Mouse (Mus musculus): ENCODE results near the gene Ccdc6. TPM values are rescaled to one million over a fixed set of nuclear protein-coding genes. Genes with fewer than 3 reads are reported as not detected.
A peak's percentile ranks its signal among the peaks of the same experiment; 100 is the strongest.

The Ccdc6 gene
- polyA plus RNA-seq, 1 experiment from 2014 or later = 13.5 TPM

DNA sequence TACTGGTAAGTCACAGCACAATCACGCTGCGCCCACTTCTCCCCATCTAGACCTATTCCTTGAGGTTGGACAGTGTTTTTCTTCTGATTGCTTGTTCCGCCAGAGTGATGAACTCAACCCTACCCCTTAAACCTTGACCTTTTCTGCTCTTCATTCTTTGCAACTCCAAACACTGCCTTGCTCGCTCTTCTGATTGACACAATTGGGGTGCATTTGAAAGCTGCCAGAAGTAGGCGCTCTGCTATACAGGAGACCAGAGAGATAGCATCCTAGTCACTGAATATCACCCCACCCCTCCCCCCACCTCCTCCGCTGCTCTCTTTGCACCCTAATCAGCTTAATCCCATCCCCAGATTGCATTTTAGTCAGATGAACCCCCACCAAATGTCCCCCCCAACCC is 27.6 kb upstream of the Ccdc6 start:
- no peak overlapping the region for H3K4me3 ChIP-seq (replicated peaks)
- no peak overlapping the region for H3K27ac ChIP-seq (replicated peaks)
- H3K4me1 ChIP-seq = 0 out of 2 replicates have a peak, but pooled peaks cover 6% of the 10 kb centered on the region
- H3K4me2 ChIP-seq (replicated peaks) = no peak overlapping the region
- ATAC-seq (ENCODE audit: insufficient number of reproducible peaks, low FRiP score, low TSS enrichment, low read depth) = no peak
- WGBS = 54% methylated on average over 6 of the region's 6 CpGs
- no peaks in the 10 kb centered on the region for H3K9me3 ChIP-seq (replicated peaks)
- no peaks in the 10 kb centered on the region for H3K27me3 ChIP-seq
- no peak overlapping the region for H3K9ac ChIP-seq
- H3K36me3 ChIP-seq = no peaks in the 10 kb centered on the region

DNA sequence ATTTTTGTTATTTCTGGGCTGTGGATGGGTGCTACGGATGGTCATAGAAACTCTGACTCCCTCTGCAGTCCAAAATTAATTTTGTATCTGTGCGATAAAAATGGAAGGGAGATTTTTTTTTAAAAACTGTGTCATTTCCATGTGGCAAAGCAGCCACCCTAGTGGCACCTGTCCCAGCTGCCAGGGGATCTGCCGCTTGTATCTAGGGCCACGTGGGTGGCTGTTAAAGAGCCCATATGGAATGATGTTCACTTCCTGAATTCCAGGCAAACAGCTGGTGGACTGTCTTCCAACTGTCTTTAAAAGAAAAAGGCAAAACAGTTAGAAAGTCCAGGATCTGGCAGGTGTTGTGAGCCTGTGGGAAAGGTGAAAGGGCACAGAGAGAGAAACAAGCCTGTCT is 25.6 kb upstream of the Ccdc6 start:
- no peak overlapping the region for H3K27ac ChIP-seq (replicated peaks)
- 0 out of 2 replicates have a peak, but pooled peaks cover 6% of the 10 kb centered on the region for H3K4me1 ChIP-seq
- no peaks in the 10 kb centered on the region for H3K36me3 ChIP-seq
- no peak overlapping the region for H3K4me2 ChIP-seq (replicated peaks)
- no peaks in the 10 kb centered on the region for H3K27me3 ChIP-seq
- H3K4me3 ChIP-seq (replicated peaks) = no peak overlapping the region
- ATAC-seq (ENCODE audit: insufficient number of reproducible peaks, low FRiP score, low TSS enrichment, low read depth) = no peak
- no peak overlapping the region for H3K9ac ChIP-seq
- H3K9me3 ChIP-seq (replicated peaks) = no peaks in the 10 kb centered on the region
- WGBS = 73% methylated on average over 4 of the region's 4 CpGs

DNA sequence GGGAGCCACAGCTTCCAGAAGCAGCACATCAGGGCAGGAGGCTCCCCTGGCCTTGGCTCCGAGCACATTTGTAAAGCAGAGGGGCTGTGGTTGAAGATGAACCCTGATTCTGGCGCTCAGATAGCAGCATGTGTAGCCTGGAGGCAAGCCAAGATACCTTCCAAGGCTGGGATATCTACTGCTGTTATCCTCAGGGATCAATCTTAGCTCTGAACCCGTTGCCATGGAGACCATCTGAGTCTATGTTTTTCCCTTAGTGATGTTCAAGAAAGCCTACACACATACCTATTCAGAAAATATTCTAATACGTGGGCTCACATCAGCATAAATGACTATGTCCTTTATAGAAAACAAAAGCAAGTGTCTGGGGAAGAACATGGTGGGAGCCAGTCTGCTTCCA is 19.5 kb upstream of the Ccdc6 start:
- Histone ChIP-seq H3K4me1 (0 out of 2 replicates have a peak, but pooled peaks cover 6% of the 10 kb centered on the region), H3K9me3 (replicated peaks) (no peaks in the 10 kb centered on the region), H3K9ac (no peak overlapping the region), H3K27ac (replicated peaks) (no peak overlapping the region), H3K27me3 (no peaks in the 10 kb centered on the region), H3K4me3 (replicated peaks) (no peak overlapping the region), H3K36me3 (no peaks in the 10 kb centered on the region), H3K4me2 (replicated peaks) (no peak overlapping the region)
- ATAC-seq (ENCODE audit: insufficient number of reproducible peaks, low FRiP score, low TSS enrichment, low read depth) = no peak
- WGBS = 60% methylated on average over 4 of the region's 4 CpGs

DNA sequence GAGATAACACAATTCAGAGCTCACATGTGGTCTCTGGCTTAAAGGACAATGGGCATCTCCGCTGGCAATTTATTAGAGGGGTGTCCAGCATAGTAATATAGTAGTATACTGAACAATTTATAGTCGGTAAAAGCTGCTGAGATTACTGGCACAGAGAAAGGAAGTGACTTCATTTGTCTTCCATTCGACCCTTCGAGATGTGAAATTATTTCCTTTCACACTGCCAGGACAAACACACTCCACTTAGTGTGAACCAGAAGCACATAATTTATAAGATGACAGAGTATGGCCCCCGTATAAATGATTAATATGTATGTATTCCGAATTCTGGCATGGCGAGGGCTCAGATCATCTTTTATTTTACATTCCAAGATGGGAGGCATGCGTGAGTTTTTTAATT is 16.0 kb upstream of the Ccdc6 start:
- Histone ChIP-seq H3K36me3 (no peaks in the 10 kb centered on the region), H3K4me1 (0 out of 2 replicates have a peak, but pooled peaks cover 6% of the 10 kb centered on the region), H3K27me3 (no peaks in the 10 kb centered on the region), H3K9ac (no peak overlapping the region), H3K9me3 (replicated peaks) (no peaks in the 10 kb centered on the region), H3K4me2 (replicated peaks) (no peak overlapping the region), H3K27ac (replicated peaks) (no peak overlapping the region), H3K4me3 (replicated peaks) (no peak overlapping the region)
- ATAC-seq (ENCODE audit: insufficient number of reproducible peaks, low FRiP score, low TSS enrichment, low read depth) = no peak
- 52% methylated on average over 8 of the region's 8 CpGs for WGBS

DNA sequence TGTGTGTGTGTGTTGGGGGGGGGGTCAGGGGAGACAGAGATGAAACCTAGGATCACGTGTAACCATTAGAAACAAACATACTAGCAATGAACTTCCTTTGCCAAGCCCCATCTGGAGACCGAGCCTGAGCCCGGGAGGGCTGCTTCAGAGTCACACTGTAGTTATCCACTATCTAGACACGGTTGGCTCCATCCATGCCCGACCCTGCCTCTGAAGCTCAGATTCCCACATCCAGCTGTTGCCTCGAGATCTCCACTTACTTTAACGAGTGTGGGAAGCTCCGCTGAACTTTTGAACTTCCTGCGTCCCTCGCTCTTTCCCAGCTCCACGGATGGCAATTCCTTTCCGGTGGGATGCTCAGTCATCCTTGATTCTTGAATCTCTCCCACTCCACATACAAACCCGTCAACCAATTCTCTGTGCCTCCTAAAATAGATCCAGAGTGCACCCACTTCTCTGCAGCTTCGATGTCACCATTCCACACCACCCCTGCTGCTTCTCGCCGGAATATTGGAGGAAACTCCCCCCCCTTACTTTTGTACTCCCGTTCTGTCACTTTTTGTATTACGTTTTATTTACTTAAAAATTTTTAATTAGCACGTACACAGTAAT is 15.3 kb upstream of the Ccdc6 start:
- Histone ChIP-seq H3K4me3 (replicated peaks) (no peak overlapping the region), H3K4me1 (0 out of 2 replicates have a peak, but pooled peaks cover 6% of the 10 kb centered on the region), H3K27me3 (no peaks in the 10 kb centered on the region), H3K36me3 (no peaks in the 10 kb centered on the region), H3K9me3 (replicated peaks) (no peaks in the 10 kb centered on the region), H3K4me2 (replicated peaks) (no peak overlapping the region), H3K27ac (replicated peaks) (no peak overlapping the region), H3K9ac (no peak overlapping the region)
- 49% methylated on average over 19 of the region's 19 CpGs for WGBS
- 0 out of 2 replicates have a peak, but pooled peaks have one; percentile 15 for ATAC-seq (ENCODE audit: insufficient number of reproducible peaks, low FRiP score, low TSS enrichment, low read depth)

DNA sequence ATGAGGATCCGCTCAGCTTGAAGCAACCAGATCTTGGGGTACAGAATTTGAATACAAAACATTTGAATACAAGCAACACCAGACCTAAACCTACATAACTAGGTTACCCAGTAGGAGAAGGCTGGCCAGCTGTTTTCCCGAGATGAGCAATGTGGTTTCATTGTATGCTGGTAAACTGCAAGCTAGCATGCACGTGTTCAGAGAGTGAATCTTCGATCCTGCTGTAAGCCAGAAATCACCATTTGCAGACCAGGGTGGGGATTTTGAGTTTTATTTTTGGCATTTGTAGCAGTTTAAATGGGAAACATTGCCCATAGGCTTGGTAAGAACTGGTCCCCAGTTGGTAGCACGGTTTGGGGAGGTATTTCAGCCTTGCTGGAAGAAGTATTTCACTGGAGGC is 13.7 kb upstream of the Ccdc6 start:
- H3K9ac ChIP-seq = no peak overlapping the region
- no peaks in the 10 kb centered on the region for H3K36me3 ChIP-seq
- 75% methylated on average over 5 of the region's 5 CpGs for WGBS
- no peak overlapping the region for H3K4me3 ChIP-seq (replicated peaks)
- no peak overlapping the region for H3K27ac ChIP-seq (replicated peaks)
- no peaks in the 10 kb centered on the region for H3K27me3 ChIP-seq
- H3K4me1 ChIP-seq = 0 out of 2 replicates have a peak, but pooled peaks cover 6% of the 10 kb centered on the region
- ATAC-seq (ENCODE audit: insufficient number of reproducible peaks, low FRiP score, low TSS enrichment, low read depth) = no peak
- no peaks in the 10 kb centered on the region for H3K9me3 ChIP-seq (replicated peaks)
- H3K4me2 ChIP-seq (replicated peaks) = no peak overlapping the region

DNA sequence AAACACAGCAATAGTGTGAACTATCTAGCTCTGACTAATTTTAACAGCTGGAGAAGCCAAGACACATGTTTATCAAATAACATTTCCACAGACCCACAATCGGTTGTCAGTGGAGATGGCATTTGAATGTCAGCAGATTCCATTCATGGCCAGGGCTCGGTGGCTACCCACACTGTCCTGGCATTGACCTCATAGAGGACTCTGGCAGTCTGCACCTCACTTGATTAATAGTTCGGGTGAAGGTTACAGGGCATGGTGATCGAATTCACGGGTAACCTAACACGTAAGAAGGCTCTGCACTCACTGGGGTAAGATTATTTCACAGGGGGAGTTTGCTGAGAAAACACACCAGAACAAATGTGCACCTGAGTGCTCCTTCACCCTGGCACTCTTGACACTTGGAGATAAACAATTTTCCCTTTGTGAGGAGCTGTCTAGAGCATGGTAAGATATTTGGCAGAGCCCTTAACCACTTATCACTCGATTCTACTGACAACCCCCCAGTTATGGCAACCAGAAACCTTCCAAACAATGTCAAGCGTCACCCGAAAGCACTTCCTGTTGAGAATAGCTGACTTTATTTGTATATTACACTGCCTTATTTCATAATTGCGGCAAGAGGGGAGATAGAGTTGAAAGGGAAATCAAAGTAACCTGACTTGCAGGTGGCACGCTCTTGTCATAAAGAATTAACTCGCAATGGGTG is 11.5 kb upstream of the Ccdc6 start:
- no peak overlapping the region for H3K4me3 ChIP-seq (replicated peaks)
- no peaks in the 10 kb centered on the region for H3K27me3 ChIP-seq
- H3K4me2 ChIP-seq (replicated peaks) = no peak overlapping the region
- ATAC-seq (ENCODE audit: insufficient number of reproducible peaks, low FRiP score, low TSS enrichment, low read depth) = no peak
- no peak overlapping the region for H3K27ac ChIP-seq (replicated peaks)
- H3K36me3 ChIP-seq = no peaks in the 10 kb centered on the region
- H3K9me3 ChIP-seq (replicated peaks) = no peaks in the 10 kb centered on the region
- 0 out of 2 replicates have a peak, but pooled peaks cover 6% of the 10 kb centered on the region for H3K4me1 ChIP-seq
- 73% methylated on average over 12 of the region's 12 CpGs for whole genome bisulfite sequencing
- no peak overlapping the region for H3K9ac ChIP-seq

DNA sequence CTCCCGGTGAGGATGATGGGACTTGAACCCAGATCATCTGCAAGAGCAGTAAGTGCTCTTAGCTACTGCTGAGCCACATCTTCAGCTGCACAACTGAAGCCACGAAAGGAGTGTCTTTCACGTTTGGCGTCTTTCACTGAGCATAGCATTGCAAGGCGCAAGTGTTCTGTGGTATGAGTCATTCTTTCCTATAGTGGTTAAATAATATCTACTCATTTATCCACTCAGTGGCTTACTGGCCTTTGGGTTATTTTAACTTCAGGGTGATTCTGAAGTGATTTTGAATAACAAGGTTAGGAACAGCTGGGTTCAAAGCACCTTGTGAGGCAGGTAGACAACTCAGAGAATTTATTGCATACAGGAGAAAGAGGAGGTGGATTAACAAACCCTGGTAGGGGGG is 8.1 kb upstream of the Ccdc6 start:
- ATAC-seq (ENCODE audit: insufficient number of reproducible peaks, low FRiP score, low TSS enrichment, low read depth) = no peak
- Histone ChIP-seq H3K27me3 (no peaks in the 10 kb centered on the region), H3K9ac (no peak overlapping the region), H3K27ac (replicated peaks) (no peak overlapping the region), H3K4me2 (replicated peaks) (no peak overlapping the region), H3K4me3 (replicated peaks) (no peak overlapping the region), H3K36me3 (no peaks in the 10 kb centered on the region), H3K4me1 (no peaks in the 10 kb centered on the region), H3K9me3 (replicated peaks) (no peaks in the 10 kb centered on the region)
- 83% methylated on average over 5 of the region's 5 CpGs for WGBS

DNA sequence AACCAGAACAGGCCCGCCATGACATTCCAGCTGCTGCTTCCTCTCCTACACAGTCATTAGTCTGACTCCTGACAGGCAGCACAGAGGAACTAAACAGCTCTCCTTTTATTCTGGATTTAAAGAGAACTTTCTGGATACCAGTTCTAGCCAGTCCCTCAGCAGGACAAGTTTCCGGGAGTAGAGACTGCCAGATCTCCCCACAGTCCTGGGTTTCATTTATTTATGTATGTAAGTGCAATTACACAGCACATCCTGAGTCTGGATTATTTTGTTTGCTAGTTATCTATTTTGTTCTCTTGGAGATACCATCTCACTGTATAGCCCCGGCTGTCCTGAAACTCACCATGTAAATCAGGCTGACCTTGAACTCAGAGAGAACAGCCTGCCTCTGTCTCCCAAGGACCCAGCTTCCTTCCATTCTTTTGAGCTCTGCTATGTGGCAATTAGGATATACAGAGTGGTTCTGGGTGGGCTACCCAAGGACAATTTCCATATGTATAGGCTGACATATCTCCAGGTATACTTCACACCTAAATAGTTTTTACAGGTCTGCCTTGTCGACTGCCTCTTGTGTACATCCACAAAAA is 5.0 kb upstream of the Ccdc6 start:
- Histone ChIP-seq H3K36me3 (no peaks in the 10 kb centered on the region), H3K9ac (no peak overlapping the region), H3K9me3 (replicated peaks) (no peaks in the 10 kb centered on the region), H3K4me2 (replicated peaks) (no peak overlapping the region), H3K27ac (replicated peaks) (no peak overlapping the region), H3K27me3 (no peaks in the 10 kb centered on the region), H3K4me3 (replicated peaks) (no peak overlapping the region), H3K4me1 (peaks cover 18% of the 10 kb centered on the region)
- 67% methylated on average over 4 of the region's 4 CpGs for WGBS
- ATAC-seq (ENCODE audit: insufficient number of reproducible peaks, low FRiP score, low TSS enrichment, low read depth) = no peak

DNA sequence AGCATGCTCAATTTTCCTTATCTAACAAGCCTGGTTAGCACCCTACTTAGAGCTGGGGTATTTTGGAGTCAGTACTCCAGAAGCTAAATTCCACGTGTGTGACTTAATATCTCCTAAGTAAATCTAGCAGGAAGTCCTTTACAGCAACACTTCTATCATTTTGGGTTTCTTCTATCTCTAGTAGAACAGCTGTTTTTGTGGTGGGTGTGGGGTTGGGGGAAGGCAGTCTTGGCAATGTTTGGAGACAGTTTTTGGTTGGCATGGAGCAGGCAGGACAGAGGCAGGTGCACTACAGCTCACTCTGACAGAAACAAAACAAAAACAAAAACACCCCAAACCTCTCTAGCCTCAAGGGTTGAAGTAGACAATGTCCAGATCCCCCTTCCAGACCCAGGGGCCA is 3.1 kb upstream of the Ccdc6 start:
- no peaks in the 10 kb centered on the region for H3K9me3 ChIP-seq (replicated peaks)
- WGBS = 57% methylated on average over 1 of the region's 1 CpGs
- H3K27me3 ChIP-seq = no peaks in the 10 kb centered on the region
- no peak overlapping the region for H3K4me3 ChIP-seq (replicated peaks)
- no peak overlapping the region for H3K27ac ChIP-seq (replicated peaks)
- H3K4me2 ChIP-seq (replicated peaks) = no peak overlapping the region
- ATAC-seq (ENCODE audit: insufficient number of reproducible peaks, low FRiP score, low TSS enrichment, low read depth) = no peak
- peaks cover 27% of the 10 kb centered on the region for H3K4me1 ChIP-seq
- H3K9ac ChIP-seq = no peak overlapping the region
- H3K36me3 ChIP-seq = no peaks in the 10 kb centered on the region

DNA sequence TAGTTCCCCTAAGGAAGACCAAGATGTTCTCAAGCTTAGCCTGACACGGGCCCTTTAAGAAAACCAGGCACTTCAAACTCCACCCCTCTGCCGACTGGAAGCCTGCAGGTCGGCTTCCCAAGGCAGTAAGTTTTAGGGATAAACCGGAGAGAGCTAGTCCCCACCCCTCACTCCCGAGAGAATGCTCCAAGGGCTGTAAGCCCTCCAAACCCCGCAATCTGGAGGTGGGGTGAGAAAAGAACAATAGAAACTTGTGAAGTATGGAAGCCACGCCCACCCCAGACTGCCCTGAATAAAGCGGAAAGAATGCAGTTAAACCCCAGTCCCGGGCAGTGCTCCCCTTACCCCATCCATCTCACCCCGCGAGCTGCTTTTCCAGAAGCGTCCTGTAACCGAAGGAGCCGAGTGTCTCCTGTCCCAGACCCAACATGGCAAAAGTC is 1.9 kb upstream of the Ccdc6 start:
- Histone ChIP-seq H3K9me3 (replicated peaks) (no peaks in the 10 kb centered on the region), H3K4me3 (replicated peaks) (peak overlapping the region; percentile 97), H3K27ac (replicated peaks) (peak overlapping the region; percentile 89), H3K4me2 (replicated peaks) (peak overlapping the region; percentile 84), H3K27me3 (no peaks in the 10 kb centered on the region), H3K9ac (peak overlapping the region; percentile 31), H3K4me1 (peaks cover 40% of the 10 kb centered on the region), H3K36me3 (no peaks in the 10 kb centered on the region)
- ATAC-seq (ENCODE audit: insufficient number of reproducible peaks, low FRiP score, low TSS enrichment, low read depth) = peak; percentile 64
- WGBS = under 1% methylated on average over 14 of the region's 14 CpGs
